Mouse (Mus musculus) C2C12 (cell line): ENCODE data around the gene Notch4.

Experiments used
- CEBPB ChIP-seq: IDR thresholded peaks from one replicate; pipeline ENCODE4 v1.6.1; 2011; ENCODE audit warnings: low read depth, mild to moderate bottlenecking, control low read depth, moderate library complexity
- CTCF ChIP-seq: IDR thresholded peaks from one replicate; pipeline ENCODE4 v1.5.1; 2011; ENCODE audit not compliant: control insufficient read depth, insufficient read depth, insufficient read length
- FOSL1 ChIP-seq: IDR thresholded peaks from one replicate; pipeline ENCODE4 v1.8.0; 2011; ENCODE audit warnings: mild to moderate bottlenecking, low read length; ENCODE audit not compliant: poor library complexity, insufficient read depth, severe bottlenecking
- MAX ChIP-seq: IDR thresholded peaks from one replicate; pipeline ENCODE4 v1.6.1; 2011; ENCODE audit warnings: mild to moderate bottlenecking, control low read depth
- MYOD1 ChIP-seq: IDR thresholded peaks from one replicate; pipeline ENCODE4 v1.6.1; 2011; ENCODE audit warnings: low read depth; ENCODE audit not compliant: control insufficient read depth, insufficient read length
- USF1 ChIP-seq: IDR thresholded peaks from one replicate; pipeline ENCODE4 v1.6.1; 2011; ENCODE audit warnings: low read depth, mild to moderate bottlenecking, control low read depth, moderate library complexity

DNA sequence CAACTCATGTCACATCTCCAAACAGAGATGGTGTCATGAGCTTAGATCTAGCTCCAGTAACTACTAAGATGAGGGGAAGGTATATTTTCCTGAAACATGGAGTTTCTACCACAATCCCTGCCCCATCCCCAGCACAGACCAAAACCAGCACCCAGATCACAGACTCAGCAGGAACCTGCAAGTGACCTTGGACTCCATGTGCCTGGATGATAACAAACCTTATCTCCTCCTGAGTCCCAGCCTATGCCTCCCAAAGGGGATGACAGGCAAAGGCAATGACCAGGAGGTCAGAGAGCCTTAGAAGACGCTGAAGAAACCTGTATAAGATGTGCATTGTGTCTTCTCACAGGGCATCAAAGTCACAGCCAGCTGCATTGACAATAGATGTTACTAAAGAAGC, 45.1 kb upstream of the Notch4 start:
- TF ChIP-seq CTCF (no peak), USF1 (no peak), FOSL1 (no peak), MAX (no peak), CEBPB (no peak), MYOD1 (no peak)
